Mouse (Mus musculus) C2C12 (cell line): ENCODE data around the gene Rph3al.

Experiments
- CEBPB ChIP-seq: IDR thresholded peaks from one replicate; pipeline ENCODE4 v1.6.1; 2011; ENCODE audit warnings: low read depth, mild to moderate bottlenecking, control low read depth, moderate library complexity
- CTCF ChIP-seq: IDR thresholded peaks from one replicate; pipeline ENCODE4 v1.5.1; 2011; ENCODE audit not compliant: control insufficient read depth, insufficient read depth, insufficient read length
- FOSL1 ChIP-seq: IDR thresholded peaks from one replicate; pipeline ENCODE4 v1.8.0; 2011; ENCODE audit warnings: mild to moderate bottlenecking, low read length; ENCODE audit not compliant: poor library complexity, insufficient read depth, severe bottlenecking
- MAX ChIP-seq: IDR thresholded peaks from one replicate; pipeline ENCODE4 v1.6.1; 2011; ENCODE audit warnings: mild to moderate bottlenecking, control low read depth
- MYOD1 ChIP-seq: IDR thresholded peaks from one replicate; pipeline ENCODE4 v1.6.1; 2011; ENCODE audit warnings: low read depth; ENCODE audit not compliant: control insufficient read depth, insufficient read length
- MYOG ChIP-seq: IDR thresholded peaks from one replicate; pipeline ENCODE4 v1.6.1; 2011; ENCODE audit not compliant: control insufficient read depth, insufficient read length; ENCODE audit errors: extremely low read depth
- USF1 ChIP-seq: IDR thresholded peaks from one replicate; pipeline ENCODE4 v1.6.1; 2011; ENCODE audit warnings: low read depth, mild to moderate bottlenecking, control low read depth, moderate library complexity

GRCm38 (mm10) chr11:75823506-75823905 lies 114.7 kb downstream of the Rph3al start:
- TF ChIP-seq CTCF = no peak
- no peak for TF ChIP-seq MYOD1
- no peak for TF ChIP-seq MAX
- TF ChIP-seq MYOG = no peak
- no peak for TF ChIP-seq FOSL1
- no peak for TF ChIP-seq CEBPB
- no peak for TF ChIP-seq USF1
